Mouse (Mus musculus) macrophage (primary cell): ENCODE results near the gene Trim7. TPM values are rescaled to one million over a fixed set of nuclear protein-coding genes. Genes with fewer than 3 reads are reported as not detected.

ENCODE experiments used
- H3K27ac ChIP-seq: fragments of 350-480 bp; formaldehyde crosslinking; 2 replicates; pipeline ENCODE4 v1.9.0; 2021
- H3K36me3 ChIP-seq: fragments of 350-480 bp; formaldehyde crosslinking; 2 replicates; pipeline ENCODE4 v1.9.0; 2021; ENCODE audit errors: inconsistent target
- H3K4me3 ChIP-seq: fragments of 350-480 bp; formaldehyde crosslinking; 2 replicates; pipeline ENCODE4 v1.9.0; 2021; ENCODE audit errors: inconsistent target
- H3K79me2 ChIP-seq: fragments of 350-480 bp; formaldehyde crosslinking; 2 replicates; pipeline ENCODE4 v1.9.0; 2021; ENCODE audit errors: inconsistent target
- WGBS: methylation state at CpG from one replicate; pipeline ENCODE4 v1.1.7; 2026; ENCODE audit warnings: inconsistent platforms; ENCODE audit not compliant: missing documents; 5-methylcytosine and 5-hydroxymethylcytosine counted together
- polyA plus RNA-seq: library from polyadenylated mRNA; stranded (reverse); fragments of 250-400 nt; gene quantifications from 3 replicates; pipeline ENCODE4 v1.2.4, GENCODE M21; 2018; ENCODE audit warnings: inconsistent platforms

Gene Trim7
- polyA plus RNA-seq, 1 experiment from 2014 or later: 1.1 TPM

DNA sequence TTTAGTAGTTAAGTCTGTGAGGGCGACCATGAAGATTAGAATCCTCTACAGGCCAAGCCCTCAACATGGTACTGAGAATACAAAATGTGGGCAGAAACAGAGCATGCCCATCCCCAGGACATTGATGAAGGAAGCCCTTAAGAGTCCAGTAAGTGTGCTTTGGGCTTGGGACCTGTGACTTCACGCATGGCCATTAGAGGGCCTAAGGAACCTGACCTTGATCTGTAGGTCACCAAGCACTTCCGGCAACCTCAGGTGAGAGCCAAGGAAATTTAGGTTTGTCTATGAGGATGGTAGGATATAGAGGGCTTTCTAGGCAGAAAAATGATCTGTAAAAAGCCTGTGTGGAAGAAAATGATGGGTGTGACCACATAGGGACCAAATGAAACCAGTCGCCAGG is 29.6 kb upstream of the Trim7 start:
- H3K27ac ChIP-seq: no peak overlapping the region
- H3K36me3 ChIP-seq: no peaks in the 10 kb centered on the region
- 96% methylated on average over 4 of the region's 4 CpGs for WGBS
- H3K4me3 ChIP-seq: no peak overlapping the region
- peaks cover 27% of the 10 kb centered on the region for H3K79me2 ChIP-seq

DNA sequence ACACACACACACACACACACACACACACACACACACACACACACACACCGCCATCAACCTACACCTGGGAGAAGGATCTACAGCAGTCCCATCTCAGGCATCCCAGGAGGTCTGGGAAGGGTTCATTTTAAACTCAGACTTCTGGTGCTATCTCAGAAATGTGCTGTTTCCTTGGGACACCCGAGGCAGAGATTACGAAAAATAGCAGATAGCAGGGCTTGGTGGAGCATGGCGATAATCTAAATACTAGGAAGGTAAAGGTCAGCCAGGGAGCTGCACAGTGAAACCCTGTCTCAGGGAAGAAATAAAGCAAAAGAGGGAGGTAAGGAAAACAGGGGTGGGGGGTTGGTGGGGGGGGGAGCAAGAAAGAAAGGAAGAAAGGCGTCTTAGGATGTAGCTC is 28.7 kb upstream of the Trim7 start:
- 87% methylated on average over 4 of the region's 5 CpGs for WGBS
- peaks cover 37% of the 10 kb centered on the region for H3K79me2 ChIP-seq
- peaks cover 9% of the 10 kb centered on the region; the same call in 1 of the 2 replicates for H3K36me3 ChIP-seq
- no peak overlapping the region for H3K4me3 ChIP-seq
- H3K27ac ChIP-seq: no peak overlapping the region

DNA sequence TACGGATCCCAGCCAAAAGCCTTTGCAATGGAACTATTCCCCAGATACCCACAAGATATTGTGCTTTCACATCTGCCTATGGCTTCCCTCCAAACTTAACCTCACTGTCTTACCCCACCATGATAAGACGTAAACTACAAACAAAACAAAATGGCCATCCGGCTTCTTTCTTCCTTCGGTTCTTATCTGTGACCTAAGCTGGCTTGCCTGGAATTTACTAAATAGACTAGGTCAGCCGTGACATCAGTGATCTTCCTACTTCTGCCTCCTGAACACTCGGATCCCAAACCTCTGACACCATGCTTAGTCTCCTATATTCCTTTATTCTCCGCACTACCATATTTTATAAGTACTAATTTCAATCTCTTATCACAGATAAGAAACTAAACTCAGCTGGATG is 27.6 kb upstream of the Trim7 start:
- Histone ChIP-seq H3K36me3 (peaks cover 18% of the 10 kb centered on the region), H3K4me3 (no peak overlapping the region), H3K27ac (no peak overlapping the region), H3K79me2 (peaks cover 47% of the 10 kb centered on the region)
- WGBS: 82% methylated on average over 7 of the region's 7 CpGs

DNA sequence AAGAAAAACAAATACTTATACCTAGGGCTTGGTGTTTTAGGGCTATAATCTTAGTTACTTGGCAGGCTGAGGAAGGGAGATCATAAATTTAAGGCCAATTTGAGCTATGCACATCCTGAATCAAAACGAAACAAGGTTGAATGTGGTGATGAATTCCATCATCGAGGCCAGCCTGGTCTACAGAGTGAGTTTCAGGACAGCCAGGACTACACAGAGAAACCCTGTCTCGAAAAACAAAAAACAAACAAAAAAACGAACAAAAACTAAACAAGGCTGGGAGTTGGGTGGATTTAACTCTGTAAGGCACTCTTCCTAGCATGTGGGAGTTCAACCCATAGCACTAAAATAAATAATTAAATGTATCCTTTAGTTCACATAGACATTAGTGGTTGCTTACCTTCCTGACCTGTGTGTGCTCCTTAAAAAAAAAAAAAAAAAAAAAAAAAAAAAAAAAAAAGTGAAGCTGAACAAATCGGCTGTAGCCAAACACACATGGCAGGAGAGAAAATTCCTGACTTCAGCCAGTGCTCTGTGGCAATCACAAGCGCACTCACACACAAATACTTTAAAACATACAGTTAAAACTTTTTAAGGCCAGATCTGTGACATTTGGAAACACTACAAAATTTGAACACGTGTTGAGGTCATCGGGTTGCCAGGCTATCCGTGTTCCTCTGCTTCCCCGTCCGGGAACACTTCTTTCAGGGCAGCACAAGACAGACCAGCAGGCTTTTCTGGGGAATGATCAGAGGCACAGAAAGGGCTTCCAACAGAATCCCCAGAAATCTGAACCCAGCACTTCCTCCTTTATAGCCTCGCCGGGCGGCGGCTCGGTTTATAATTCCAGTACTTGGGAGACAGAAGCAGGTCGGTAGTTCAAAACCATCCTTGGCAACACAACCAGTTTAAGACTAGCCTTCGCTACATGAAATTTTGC is 26.7 kb upstream of the Trim7 start:
- 3% methylated on average over 18 of the region's 18 CpGs for WGBS
- Histone ChIP-seq H3K4me3 (peak overlapping the region; percentile 92), H3K79me2 (peaks cover 57% of the 10 kb centered on the region), H3K36me3 (peaks cover 28% of the 10 kb centered on the region), H3K27ac (peak overlapping the region; percentile 93)

DNA sequence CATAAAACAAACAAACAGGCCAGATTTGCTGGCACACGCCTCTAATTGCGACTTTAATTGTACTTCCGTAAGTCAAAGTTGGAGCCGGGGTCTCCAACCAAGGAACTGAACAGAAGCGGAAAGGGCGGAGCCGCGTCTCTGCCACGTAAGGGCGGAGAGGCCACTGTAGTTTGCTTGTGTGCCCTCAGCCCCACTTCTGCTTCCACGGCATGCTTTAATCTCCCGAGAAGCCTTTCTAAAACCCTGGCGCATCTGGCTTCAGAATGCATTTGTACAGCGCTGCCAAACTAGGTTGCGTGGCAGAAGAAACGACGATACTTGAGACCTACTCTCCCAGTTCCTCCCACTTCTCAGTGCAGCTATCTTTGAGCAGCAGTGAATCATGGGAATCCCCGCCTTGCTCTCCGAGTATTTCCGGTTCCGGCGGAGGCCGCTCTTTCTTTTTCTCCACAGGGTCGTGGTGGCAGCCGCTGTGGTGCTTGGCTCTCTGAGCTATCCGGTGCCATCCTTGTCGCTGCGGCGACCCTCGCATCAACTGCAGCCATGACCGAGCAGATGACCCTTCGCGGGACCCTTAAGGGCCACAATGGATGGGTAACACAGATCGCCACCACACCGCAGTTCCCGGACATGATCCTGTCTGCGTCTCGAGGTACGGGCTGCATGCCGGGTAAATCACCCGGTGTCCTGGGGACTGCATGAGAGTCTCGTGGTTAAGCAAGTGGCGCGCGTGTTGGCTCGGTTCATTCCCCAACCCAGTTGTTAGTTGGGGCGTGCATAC is 25.8 kb upstream of the Trim7 start, which contains the start of gene Rack1:
TSS of gene Rack1 (plus strand) at position 412 of the 781 bp plus-strand sequence.
- H3K79me2 ChIP-seq: peaks cover 65% of the 10 kb centered on the region
- H3K4me3 ChIP-seq: peak within 1 kb of the TSS; percentile 92
- peak within 1 kb of the TSS; percentile 93 for H3K27ac ChIP-seq
- peaks cover 36% of the 10 kb centered on the region for H3K36me3 ChIP-seq
- under 1% methylated on average over 47 of the region's 47 CpGs for WGBS

DNA sequence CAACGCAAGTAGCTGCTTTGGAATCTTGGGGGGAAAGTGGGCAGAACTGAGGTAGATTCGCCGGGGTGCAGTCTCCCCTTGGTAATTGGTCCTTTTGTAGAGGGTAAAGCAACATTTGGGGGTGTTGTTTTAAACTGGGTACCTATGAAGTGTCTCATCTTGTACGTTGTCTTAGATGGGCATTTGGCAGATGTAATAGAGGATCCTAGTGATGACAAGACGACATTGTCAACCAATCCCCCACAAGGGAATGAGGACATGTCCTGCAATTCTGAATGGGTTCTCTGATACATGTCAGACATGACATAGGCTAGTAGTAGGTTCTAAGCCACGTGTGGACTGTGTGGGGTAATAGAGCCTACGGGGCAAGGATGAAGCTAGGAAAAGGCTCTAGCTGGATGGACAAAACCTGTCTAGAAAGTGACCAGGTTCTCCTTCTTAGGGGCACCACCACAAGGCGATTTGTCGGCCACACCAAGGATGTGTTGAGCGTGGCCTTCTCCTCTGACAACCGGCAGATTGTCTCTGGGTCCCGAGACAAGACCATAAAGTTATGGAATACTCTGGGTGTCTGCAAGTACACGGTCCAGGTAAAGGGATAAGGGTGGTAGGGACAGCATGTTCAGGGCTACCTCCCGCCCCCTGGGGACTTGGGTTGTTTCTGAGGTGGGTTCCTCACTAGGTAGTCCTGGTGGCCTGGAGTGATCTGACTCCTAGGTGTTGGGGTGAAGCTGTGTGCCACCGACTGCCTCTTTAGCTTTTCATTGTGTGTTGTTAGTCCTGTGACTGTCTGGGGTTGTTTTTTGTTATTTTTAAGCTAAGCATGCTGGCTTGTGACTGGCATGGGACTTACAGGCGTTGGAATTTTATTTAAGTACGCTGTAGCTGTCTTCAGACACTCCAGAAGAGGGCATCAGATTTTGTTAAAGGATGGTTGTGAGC is 23.8 kb upstream of the Trim7 start:
- Histone ChIP-seq H3K27ac (no peak overlapping the region), H3K4me3 (peak overlapping the region; percentile 92), H3K36me3 (peaks cover 56% of the 10 kb centered on the region), H3K79me2 (peaks cover 80% of the 10 kb centered on the region)
- WGBS: 68% methylated on average over 17 of the region's 17 CpGs

DNA sequence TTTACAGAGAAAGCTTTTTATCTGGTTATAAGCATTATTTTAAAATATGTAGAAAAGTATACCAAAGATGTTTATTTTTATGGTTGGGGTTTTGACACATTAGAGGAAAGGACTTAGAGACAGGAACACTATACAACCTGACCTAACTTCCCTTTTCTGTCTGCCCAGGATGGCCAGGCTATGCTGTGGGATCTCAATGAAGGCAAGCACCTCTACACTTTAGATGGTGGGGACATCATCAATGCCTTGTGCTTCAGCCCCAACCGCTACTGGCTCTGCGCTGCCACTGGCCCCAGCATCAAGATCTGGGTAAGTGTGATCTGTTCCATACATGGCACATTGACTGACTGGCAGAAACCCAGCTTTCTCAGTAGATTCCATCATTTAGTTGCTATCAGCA is 22.0 kb upstream of the Trim7 start:
- 100% methylated on average over 2 of the region's 2 CpGs for WGBS
- Histone ChIP-seq H3K4me3 (no peak overlapping the region), H3K79me2 (peaks cover 75% of the 10 kb centered on the region), H3K36me3 (peaks cover 67% of the 10 kb centered on the region), H3K27ac (no peak overlapping the region)

DNA sequence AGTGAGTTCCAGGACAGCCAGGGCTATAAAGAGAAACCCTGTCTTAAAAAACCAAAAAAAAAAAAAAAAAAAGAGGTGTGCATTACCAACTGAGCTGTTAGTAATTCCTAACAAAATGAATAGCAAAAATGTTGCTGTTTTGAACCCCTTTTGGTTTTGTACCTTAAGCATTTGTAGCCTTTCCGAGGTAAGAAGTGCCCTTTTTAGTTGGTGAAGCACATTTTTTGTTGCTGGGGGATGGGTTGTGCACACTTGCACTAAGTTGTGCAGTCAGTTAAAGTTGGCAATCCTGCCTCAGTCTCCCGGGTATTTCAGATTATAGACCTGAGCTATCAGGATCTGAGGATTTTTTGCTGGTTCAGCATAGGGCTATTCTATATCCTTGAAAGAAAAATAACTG is 21.0 kb upstream of the Trim7 start:
- Histone ChIP-seq H3K4me3 (no peak overlapping the region), H3K27ac (no peak overlapping the region), H3K36me3 (peaks cover 77% of the 10 kb centered on the region), H3K79me2 (peaks cover 84% of the 10 kb centered on the region)
- 85% methylated on average over 2 of the region's 2 CpGs for WGBS

DNA sequence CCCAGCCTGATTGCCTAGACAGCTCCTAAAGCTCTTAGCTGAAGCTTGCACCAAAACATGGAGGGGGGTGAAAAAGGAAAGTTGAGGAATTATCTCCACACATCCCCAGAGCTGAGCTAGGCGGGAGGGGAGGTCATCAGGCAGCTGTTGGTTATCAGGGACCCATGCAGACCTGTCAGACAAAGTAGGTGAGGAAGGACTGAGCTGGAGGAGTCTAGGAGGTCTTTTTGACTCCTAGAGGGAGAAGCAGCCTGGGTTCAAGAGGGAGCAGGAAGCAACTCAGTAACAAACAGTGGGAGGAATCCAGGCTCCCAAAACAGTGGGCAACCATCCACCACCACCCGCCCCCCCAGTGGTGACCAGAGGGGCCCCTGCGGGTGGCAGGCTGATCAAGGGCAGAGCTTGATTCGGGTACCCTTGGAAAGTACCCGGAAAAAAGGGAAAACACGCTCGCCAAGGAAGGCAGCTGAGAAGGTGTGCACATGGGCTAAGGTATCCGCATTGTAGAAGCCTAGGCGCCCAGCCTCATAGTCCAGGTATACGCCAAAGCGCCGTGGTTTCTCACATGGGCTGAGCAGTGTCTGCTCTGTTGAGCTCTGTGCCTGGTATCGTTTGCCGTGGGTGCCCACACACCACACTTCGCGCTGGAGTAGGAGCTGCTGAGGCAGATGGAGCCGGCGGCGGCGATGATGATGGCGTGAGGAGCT is 18.9 kb upstream of the Trim7 start:
- Histone ChIP-seq H3K36me3 (peaks cover 90% of the 10 kb centered on the region), H3K27ac (no peak overlapping the region), H3K4me3 (no peak overlapping the region), H3K79me2 (peaks cover 85% of the 10 kb centered on the region)
- WGBS: 82% methylated on average over 21 of the region's 21 CpGs

DNA sequence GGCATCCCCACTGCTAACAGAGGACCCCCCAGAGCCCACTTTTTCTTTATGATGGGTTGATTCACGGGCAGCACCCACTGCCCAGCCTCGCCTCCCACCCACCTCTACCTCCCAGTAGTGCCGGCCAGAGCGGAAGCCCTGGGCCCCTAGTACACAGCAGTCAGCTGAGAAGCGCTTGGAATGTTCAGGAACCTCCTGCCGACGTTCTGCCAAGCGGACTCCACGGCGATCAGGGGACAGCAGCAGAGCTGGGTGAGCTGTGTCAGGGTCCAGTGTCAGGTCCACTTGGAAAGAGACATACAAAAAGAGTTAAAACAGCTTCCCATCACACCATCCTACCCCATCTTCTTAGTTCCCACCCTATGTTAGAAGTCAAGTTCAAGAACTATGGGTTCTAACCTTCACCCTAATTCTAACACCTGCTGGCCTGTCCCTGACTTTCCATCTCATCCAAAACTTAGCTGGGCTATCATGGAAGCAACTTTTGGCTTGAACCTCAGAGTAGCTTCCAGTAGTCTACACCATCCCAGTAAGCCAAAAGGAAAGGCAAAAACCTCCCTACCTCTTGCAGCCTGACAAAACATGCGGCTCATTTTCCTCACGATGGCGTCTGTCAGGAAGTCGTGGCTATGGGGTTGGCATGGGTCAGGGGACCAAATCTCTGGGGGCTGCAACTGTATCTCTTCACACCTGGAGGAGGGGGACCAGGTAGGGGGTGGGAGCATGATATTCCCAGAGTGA is 18.2 kb upstream of the Trim7 start:
- H3K36me3 ChIP-seq: peaks cover 82% of the 10 kb centered on the region
- no peak overlapping the region for H3K27ac ChIP-seq
- no peak overlapping the region for H3K4me3 ChIP-seq
- peaks cover 85% of the 10 kb centered on the region for H3K79me2 ChIP-seq
- WGBS: 67% methylated on average over 14 of the region's 14 CpGs

DNA sequence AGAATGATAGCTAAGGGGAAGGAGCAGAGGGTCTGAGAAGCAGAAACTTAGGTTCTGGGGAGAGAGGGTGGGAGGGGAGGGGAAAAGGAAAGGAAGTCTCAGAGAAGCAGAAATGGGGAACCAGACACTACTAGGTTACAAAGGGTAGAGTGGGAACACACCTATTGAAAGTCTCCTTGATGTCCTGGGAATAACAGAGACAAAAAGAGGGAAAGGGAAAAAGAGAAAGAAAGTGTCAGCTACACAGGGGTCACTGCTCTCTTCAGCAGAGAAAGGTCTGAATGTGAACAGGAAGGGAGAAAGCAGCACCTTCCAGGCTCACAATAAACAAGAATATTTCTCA is 17.7 kb upstream of the Trim7 start:
- H3K79me2 ChIP-seq: peaks cover 80% of the 10 kb centered on the region
- H3K4me3 ChIP-seq: no peak overlapping the region
- H3K27ac ChIP-seq: no peak overlapping the region
- peaks cover 78% of the 10 kb centered on the region for H3K36me3 ChIP-seq

DNA sequence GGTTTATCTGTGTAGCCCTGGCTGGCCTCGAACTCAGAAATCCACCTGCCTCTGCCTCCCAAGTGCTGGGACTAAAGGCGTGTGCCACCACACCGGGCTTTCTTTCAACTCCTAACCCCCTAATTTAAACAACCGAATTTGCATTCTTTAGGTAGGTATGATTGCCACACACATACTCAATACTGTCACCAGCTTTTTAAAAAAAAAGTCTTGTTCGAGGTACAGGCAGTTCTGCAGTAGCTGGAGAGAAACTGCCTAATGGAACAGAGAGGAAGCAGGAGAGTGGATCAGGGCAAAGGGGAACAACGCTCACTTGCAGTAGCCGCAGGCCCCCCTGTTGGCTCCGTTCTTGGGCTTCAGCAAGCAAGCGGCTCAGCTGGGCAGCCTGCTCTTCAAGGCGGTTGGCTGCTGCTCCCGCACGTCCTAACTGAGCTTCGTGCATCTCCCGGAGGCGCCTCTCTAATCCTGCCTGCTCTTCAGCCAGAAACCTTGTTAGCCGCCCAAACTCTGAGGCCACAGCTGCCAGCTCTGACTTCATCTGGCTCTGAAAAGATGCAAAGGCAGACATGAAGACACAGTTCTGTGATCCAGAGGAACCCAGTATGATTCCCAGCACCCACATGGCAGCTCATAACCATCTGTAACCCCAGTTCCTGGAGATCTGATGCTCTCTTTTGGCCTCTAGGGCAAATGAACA is 17.1 kb upstream of the Trim7 start:
- peaks cover 71% of the 10 kb centered on the region for H3K36me3 ChIP-seq
- WGBS: 90% methylated on average over 10 of the region's 16 CpGs
- H3K27ac ChIP-seq: no peak overlapping the region
- no peak overlapping the region for H3K4me3 ChIP-seq
- peaks cover 74% of the 10 kb centered on the region for H3K79me2 ChIP-seq

DNA sequence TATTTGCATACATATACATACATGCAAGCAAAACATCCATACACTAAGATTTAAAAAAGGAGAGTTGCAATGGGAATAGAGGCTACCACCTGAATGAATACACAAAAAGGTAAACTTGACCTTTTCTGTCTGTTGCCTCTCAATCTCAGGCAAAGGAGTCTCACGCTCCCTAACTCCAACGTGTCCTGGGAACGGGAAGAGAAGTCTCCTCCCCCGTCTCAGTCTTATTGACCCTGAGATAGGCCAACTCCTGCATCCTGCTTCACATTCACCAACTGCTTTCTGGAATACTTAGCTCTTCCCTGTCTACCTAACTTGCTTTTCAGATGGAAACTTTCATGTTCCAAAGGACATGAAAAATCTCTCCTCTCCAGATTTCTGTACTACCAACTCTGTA is 16.5 kb upstream of the Trim7 start:
- Histone ChIP-seq H3K79me2 (peaks cover 72% of the 10 kb centered on the region), H3K27ac (no peak overlapping the region), H3K36me3 (peaks cover 66% of the 10 kb centered on the region), H3K4me3 (no peak overlapping the region)
- WGBS: 89% methylated on average over 4 of the region's 4 CpGs
